Mouse (Mus musculus) kidney, embryonic 15.5 days (tissue): ENCODE measurements around the gene Tmprss9. TPM values are rescaled to one million over a fixed set of nuclear protein-coding genes. Genes with fewer than 3 reads are reported as not detected.
"Not testable (repeated sequence)": the region's sequence is repeated elsewhere in the genome, so short reads cannot be mapped to it uniquely, and the experiment has no call there.

Source experiments
- ATAC-seq: fragments of 200-750 bp; cut with Nextera tagmentation; replicated peaks from 2 replicates; pipeline ENCODE4 v1.8.0; 2017; ENCODE audit warnings: moderate TSS enrichment; ENCODE audit not compliant: low FRiP score
- H3K27ac ChIP-seq: fragments of 300-500 bp; sonication (generic); 2 replicates; pipeline ENCODE4 v1.5.1; 2015; ENCODE audit warnings: mild to moderate bottlenecking, inconsistent platforms
- H3K27me3 ChIP-seq: fragments of 300-500 bp; sonication (generic); 2 replicates; pipeline ENCODE4 v1.6.1; 2015; ENCODE audit warnings: inconsistent platforms
- H3K36me3 ChIP-seq: fragments of 300-500 bp; sonication (generic); 2 replicates; pipeline ENCODE4 v1.6.1; 2015; ENCODE audit warnings: inconsistent platforms
- H3K4me1 ChIP-seq: fragments of 300-500 bp; sonication (generic); 2 replicates; pipeline ENCODE4 v1.6.1; 2015; ENCODE audit warnings: inconsistent platforms
- H3K4me2 ChIP-seq: fragments of 300-500 bp; sonication (generic); 2 replicates; pipeline ENCODE4 v1.6.1; 2015; ENCODE audit warnings: moderate library complexity, mild to moderate bottlenecking, inconsistent platforms
- H3K4me3 ChIP-seq: fragments of 300-500 bp; sonication (generic); replicated peaks from 2 replicates; pipeline ENCODE4 v1.5.1; 2015; ENCODE audit warnings: mild to moderate bottlenecking, inconsistent platforms
- H3K9ac ChIP-seq: fragments of 300-500 bp; sonication (generic); 2 replicates; pipeline ENCODE4 v1.6.1; 2015; ENCODE audit warnings: mild to moderate bottlenecking, inconsistent platforms
- H3K9me3 ChIP-seq: fragments of 300-500 bp; sonication (generic); replicated peaks from 2 replicates; pipeline ENCODE4 v1.6.1; 2016; ENCODE audit warnings: inconsistent platforms
- WGBS: fragments of 180-500 bp; shearing (Covaris S2); methylation state at CpG from one replicate; pipeline ENCODE4 v1.1.7; 2015; ENCODE audit warnings: mixed read lengths; 5-methylcytosine and 5-hydroxymethylcytosine counted together
- polyA plus RNA-seq: library from polyadenylated mRNA; unstranded; fragments of >200 nt; fragmentation: Nextera tagmentation; extraction: Ambion mirVana; gene quantifications from 2 replicates; pipeline ENCODE4 v1.2.1, GENCODE M21; 2015

Gene Tmprss9
- 0.04 TPM in 1 of 2 replicates, not detected in the other for polyA plus RNA-seq

- H3K36me3 ChIP-seq, result peaks cover 20% of the 10 kb centered on the region
- H3K4me2 ChIP-seq, result no peak within 1 kb of the TSS
- H3K27ac ChIP-seq, result no peak within 1 kb of the TSS
- peaks cover 8% of the 10 kb centered on the region; the same call in 1 of the 2 replicates for H3K4me1 ChIP-seq
- ATAC-seq, result no peak; the same call in 1 of the 2 replicates
- no peaks in the 10 kb centered on the region; the same call in none of the 2 replicates for H3K27me3 ChIP-seq
- no peaks in the 10 kb centered on the region for H3K9me3 ChIP-seq
- 22% methylated on average over 9 of the region's 9 CpGs for WGBS
- H3K9ac ChIP-seq, result no peak within 1 kb of the TSS
- H3K4me3 ChIP-seq, result no peak within 1 kb of the TSS
These were observed at the start of gene Tmprss9 for GRCm38 (mm10) chr10:80871581-80871980. Gene Tmprss9, plus strand, starts transcription at chr10:80871848.

GRCm38 (mm10) chr10:80821991-80822390, 49.7 kb upstream of the Tmprss9 start:
- no peak overlapping the region for H3K4me2 ChIP-seq
- 45% methylated on average over 2 of the region's 2 CpGs for WGBS
- H3K4me3 ChIP-seq, result no peak overlapping the region
- H3K9me3 ChIP-seq, result no peaks in the 10 kb centered on the region
- no peaks in the 10 kb centered on the region for H3K27me3 ChIP-seq
- no peaks in the 10 kb centered on the region for H3K36me3 ChIP-seq
- H3K4me1 ChIP-seq, result peaks cover 13% of the 10 kb centered on the region
- H3K9ac ChIP-seq, result no peak overlapping the region
- H3K27ac ChIP-seq, result no peak overlapping the region
- ATAC-seq, result no peak

GRCm38 (mm10) chr10:80822528-80822927, 49.1 kb upstream of the Tmprss9 start:
- H3K4me3 ChIP-seq, result no peak overlapping the region
- 88% methylated on average over 5 of the region's 5 CpGs for WGBS
- no peak for ATAC-seq

GRCm38 (mm10) chr10:80823316-80823715, 48.3 kb upstream of the Tmprss9 start:
- H3K27ac ChIP-seq, result no peak overlapping the region
- no peak overlapping the region for H3K4me3 ChIP-seq
- H3K4me2 ChIP-seq, result no peak overlapping the region
- peaks cover 24% of the 10 kb centered on the region for H3K4me1 ChIP-seq
- H3K9me3 ChIP-seq, result no peaks in the 10 kb centered on the region
- H3K27me3 ChIP-seq, result no peaks in the 10 kb centered on the region
- 97% methylated on average over 1 of the region's 1 CpGs for WGBS
- ATAC-seq, result no peak
- no peak overlapping the region for H3K9ac ChIP-seq
- H3K36me3 ChIP-seq, result peaks cover 1% of the 10 kb centered on the region

More at GRCm38 (mm10) chr10:80822528-80822927, 49.1 kb upstream of the Tmprss9 start:
- H3K27ac ChIP-seq, result no peak overlapping the region
- H3K4me1 ChIP-seq, result peaks cover 16% of the 10 kb centered on the region
- no peak overlapping the region for H3K9ac ChIP-seq
- no peaks in the 10 kb centered on the region for H3K27me3 ChIP-seq
- H3K4me2 ChIP-seq, result no peak overlapping the region
- H3K36me3 ChIP-seq, result no peaks in the 10 kb centered on the region
- H3K9me3 ChIP-seq, result no peaks in the 10 kb centered on the region

GRCm38 (mm10) chr10:80823847-80824643, 47.6 kb upstream of the Tmprss9 start:
- H3K36me3 ChIP-seq, result peaks cover 6% of the 10 kb centered on the region
- H3K9me3 ChIP-seq, result no peaks in the 10 kb centered on the region
- H3K27me3 ChIP-seq, result no peaks in the 10 kb centered on the region
- H3K4me1 ChIP-seq, result peaks cover 28% of the 10 kb centered on the region
- H3K4me2 ChIP-seq, result no peak overlapping the region
- 37% methylated on average over 8 of the region's 8 CpGs for WGBS
- no peak overlapping the region for H3K9ac ChIP-seq
- ATAC-seq, result no peak
- H3K4me3 ChIP-seq, result no peak overlapping the region
- peak overlapping the region; percentile 71 for H3K27ac ChIP-seq

- Histone ChIP-seq H3K27ac (0 out of 2 replicates have a peak overlapping the region, but pooled peaks have one; percentile 71), H3K4me3 (no peak overlapping the region), H3K36me3 (peaks cover 14% of the 10 kb centered on the region), H3K27me3 (no peaks in the 10 kb centered on the region), H3K4me1 (peaks cover 36% of the 10 kb centered on the region), H3K9me3 (no peaks in the 10 kb centered on the region), H3K9ac (no peak overlapping the region), H3K4me2 (no peak overlapping the region)
- ATAC-seq, result no peak
- WGBS, result 67% methylated on average over 2 of the region's 2 CpGs
These were observed 46.8 kb upstream of the Tmprss9 start for GRCm38 (mm10) chr10:80824827-80825226.

- under 1% methylated on average over 75 of the region's 82 CpGs for WGBS
- peak within 1 kb of the TSS; percentile 90 for H3K27ac ChIP-seq
- peak within 1 kb of the TSS; percentile 94 for H3K9ac ChIP-seq
- peak within 1 kb of the TSS; percentile 79 for H3K4me2 ChIP-seq
- peaks cover 51% of the 10 kb centered on the region for H3K4me1 ChIP-seq
- no peaks in the 10 kb centered on the region for H3K27me3 ChIP-seq
- H3K9me3 ChIP-seq, result no peaks in the 10 kb centered on the region
- peak within 1 kb of the TSS; percentile 80 for H3K4me3 ChIP-seq
- H3K36me3 ChIP-seq, result peaks cover 25% of the 10 kb centered on the region
- ATAC-seq, result peak; percentile 96
These were observed 45.2 kb upstream of the Tmprss9 start, which contains the start of gene Oaz1 for GRCm38 (mm10) chr10:80826151-80827062. Gene Oaz1, plus strand, starts transcription at chr10:80826656.

- WGBS, result 6% methylated on average over 29 of the region's 29 CpGs
- Histone ChIP-seq H3K9me3 (no peaks in the 10 kb centered on the region), H3K9ac (peak overlapping the region; percentile 94), H3K4me2 (peak overlapping the region; percentile 79), H3K36me3 (peaks cover 25% of the 10 kb centered on the region), H3K4me3 (peak overlapping the region; percentile 80), H3K27ac (peak overlapping the region; percentile 90), H3K4me1 (peaks cover 53% of the 10 kb centered on the region), H3K27me3 (no peaks in the 10 kb centered on the region)
- ATAC-seq, result no peak
These were observed 44.4 kb upstream of the Tmprss9 start for GRCm38 (mm10) chr10:80827063-80827869.

- no peaks in the 10 kb centered on the region for H3K27me3 ChIP-seq
- WGBS, result 70% methylated on average over 10 of the region's 10 CpGs
- peak overlapping the region; percentile 80 for H3K4me3 ChIP-seq
- ATAC-seq, result no peak
- no peak overlapping the region for H3K27ac ChIP-seq
- peak overlapping the region; percentile 79 for H3K4me2 ChIP-seq
- peaks cover 25% of the 10 kb centered on the region for H3K36me3 ChIP-seq
- H3K9me3 ChIP-seq, result no peaks in the 10 kb centered on the region
- H3K4me1 ChIP-seq, result peaks cover 53% of the 10 kb centered on the region
- peak overlapping the region; percentile 94 for H3K9ac ChIP-seq
These were observed 43.7 kb upstream of the Tmprss9 start for GRCm38 (mm10) chr10:80827870-80828420.

- not testable (repeated sequence) for H3K9ac ChIP-seq, H3K9me3 ChIP-seq, H3K27me3 ChIP-seq, ATAC-seq, H3K27ac ChIP-seq
- Histone ChIP-seq H3K36me3 (peaks cover 25% of the 10 kb centered on the region), H3K4me3 (peak overlapping the region; percentile 80), H3K4me1 (peaks cover 53% of the 10 kb centered on the region), H3K4me2 (peak overlapping the region; percentile 79)
- WGBS, result 73% methylated on average over 9 of the region's 9 CpGs
These were observed 43.1 kb upstream of the Tmprss9 start for GRCm38 (mm10) chr10:80828587-80828986.
